Mouse (Mus musculus) embryonic fibroblast, embryonic 13.5 days (primary cell): ENCODE measurements at regions not wholly inside any gene's neighbourhood (a gene's known extent, or its start where the extent isn't known, plus 50 kb on each side); places are given as distances from the start of the nearest gene placed in this dataset.

Source experiments
- H3K27ac ChIP-seq: 2 replicates; pipeline ENCODE4 v1.5.1; 2012; ENCODE audit warnings: low read length, control low read depth, inconsistent platforms; ENCODE audit not compliant: insufficient read depth
- H3K4me1 ChIP-seq: 2 replicates; pipeline ENCODE4 v1.6.1; 2011; ENCODE audit warnings: low read length; ENCODE audit not compliant: control insufficient read depth, insufficient read depth
- H3K4me3 ChIP-seq: 2 replicates; pipeline ENCODE4 v1.5.1; 2011; ENCODE audit warnings: mild to moderate bottlenecking, control low read depth, low read length; ENCODE audit not compliant: insufficient read depth
- CTCF ChIP-seq: IDR thresholded peaks from 2 replicates; pipeline ENCODE4 v1.5.1; 2011; ENCODE audit warnings: mild to moderate bottlenecking, control low read depth, low read length, moderate library complexity, borderline replicate concordance; ENCODE audit not compliant: insufficient read depth
- POLR2A ChIP-seq: IDR thresholded peaks from 2 replicates; pipeline ENCODE4 v1.6.1; 2011; ENCODE audit warnings: low read depth, mild to moderate bottlenecking, control low read depth, low read length, moderate library complexity

- H3K27ac ChIP-seq: no peak overlapping the region
- H3K4me3 ChIP-seq: no peak overlapping the region
- TF ChIP-seq CTCF (no peak), POLR2A (no peak)
- no peaks in the 10 kb centered on the region for H3K4me1 ChIP-seq
These were observed 134.1 kb upstream of the Grik3 start for GRCm38 (mm10) chr4:125356441-125356840.

GRCm38 (mm10) chr4:125354742-125355141 lies 135.8 kb upstream of the Grik3 start:
- no peak for TF ChIP-seq POLR2A
- no peak for TF ChIP-seq CTCF
- Histone ChIP-seq H3K4me3 (no peak overlapping the region), H3K27ac (no peak overlapping the region), H3K4me1 (no peaks in the 10 kb centered on the region)

- no peak for TF ChIP-seq POLR2A
- TF ChIP-seq CTCF: no peak
- Histone ChIP-seq H3K4me1 (no peaks in the 10 kb centered on the region), H3K4me3 (no peak overlapping the region)
These were observed 140.4 kb upstream of the Grik3 start for GRCm38 (mm10) chr4:125350056-125350455.

GRCm38 (mm10) chr4:125339056-125339455 lies 151.4 kb upstream of the Grik3 start:
- Histone ChIP-seq H3K4me3 (no peak overlapping the region), H3K27ac (no peak overlapping the region), H3K4me1 (no peaks in the 10 kb centered on the region)
- TF ChIP-seq POLR2A (no peak), CTCF (no peak)

More at GRCm38 (mm10) chr4:125350056-125350455, 140.4 kb upstream of the Grik3 start:
- H3K27ac ChIP-seq: no peak overlapping the region

- no peak for TF ChIP-seq CTCF
- no peak for TF ChIP-seq POLR2A
- H3K4me3 ChIP-seq: no peak overlapping the region
- H3K4me1 ChIP-seq: no peaks in the 10 kb centered on the region
- H3K27ac ChIP-seq: no peak overlapping the region
These were observed 161.7 kb upstream of the Grik3 start for GRCm38 (mm10) chr4:125328806-125329205.

GRCm38 (mm10) chr4:125324495-125324894 lies 166.0 kb upstream of the Grik3 start:
- H3K4me3 ChIP-seq: no peak overlapping the region
- H3K27ac ChIP-seq: no peak overlapping the region
- no peaks in the 10 kb centered on the region for H3K4me1 ChIP-seq
- no peak for TF ChIP-seq POLR2A
- TF ChIP-seq CTCF: no peak

- no peak overlapping the region for H3K27ac ChIP-seq
- no peak for TF ChIP-seq POLR2A
- no peak for TF ChIP-seq CTCF
- H3K4me3 ChIP-seq: no peak overlapping the region
- no peaks in the 10 kb centered on the region for H3K4me1 ChIP-seq
These were observed 171.2 kb upstream of the Grik3 start for GRCm38 (mm10) chr4:125319343-125319742.

GRCm38 (mm10) chr4:125318293-125318692 lies 172.2 kb upstream of the Grik3 start:
- no peaks in the 10 kb centered on the region for H3K4me1 ChIP-seq
- H3K27ac ChIP-seq: no peak overlapping the region
- TF ChIP-seq CTCF (no peak), POLR2A (no peak)
- no peak overlapping the region for H3K4me3 ChIP-seq

GRCm38 (mm10) chr4:125316876-125317275 lies 173.6 kb upstream of the Grik3 start:
- H3K4me3 ChIP-seq: no peak overlapping the region
- H3K27ac ChIP-seq: no peak overlapping the region
- no peaks in the 10 kb centered on the region for H3K4me1 ChIP-seq
- TF ChIP-seq CTCF (no peak), POLR2A (no peak)

- H3K4me3 ChIP-seq: no peak overlapping the region
- no peaks in the 10 kb centered on the region for H3K4me1 ChIP-seq
- TF ChIP-seq POLR2A (no peak), CTCF (no peak)
- H3K27ac ChIP-seq: no peak overlapping the region
These were observed 174.7 kb upstream of the Grik3 start for GRCm38 (mm10) chr4:125315818-125316217.

- H3K4me3 ChIP-seq: no peak overlapping the region
- no peaks in the 10 kb centered on the region for H3K4me1 ChIP-seq
- no peak for TF ChIP-seq CTCF
- no peak for TF ChIP-seq POLR2A
- no peak overlapping the region for H3K27ac ChIP-seq
These were observed 176.6 kb upstream of the Grik3 start for GRCm38 (mm10) chr4:125313892-125314291.

GRCm38 (mm10) chr4:125313252-125313651 lies 177.2 kb upstream of the Grik3 start:
- Histone ChIP-seq H3K4me1 (no peaks in the 10 kb centered on the region), H3K4me3 (no peak overlapping the region), H3K27ac (no peak overlapping the region)
- TF ChIP-seq POLR2A: no peak
- TF ChIP-seq CTCF: no peak
